Mouse (Mus musculus) lung, postnatal 10 days (tissue): ENCODE measurements around the gene Stfa2l1.
"Not testable (repeated sequence)": the region's sequence is repeated elsewhere in the genome, so short reads cannot be mapped to it uniquely, and the experiment has no call there.

ENCODE experiments used
- DNase-seq: peaks from one replicate; pipeline ENCODE4 v3.0.0; 2021

Gene Stfa2l1

DNA sequence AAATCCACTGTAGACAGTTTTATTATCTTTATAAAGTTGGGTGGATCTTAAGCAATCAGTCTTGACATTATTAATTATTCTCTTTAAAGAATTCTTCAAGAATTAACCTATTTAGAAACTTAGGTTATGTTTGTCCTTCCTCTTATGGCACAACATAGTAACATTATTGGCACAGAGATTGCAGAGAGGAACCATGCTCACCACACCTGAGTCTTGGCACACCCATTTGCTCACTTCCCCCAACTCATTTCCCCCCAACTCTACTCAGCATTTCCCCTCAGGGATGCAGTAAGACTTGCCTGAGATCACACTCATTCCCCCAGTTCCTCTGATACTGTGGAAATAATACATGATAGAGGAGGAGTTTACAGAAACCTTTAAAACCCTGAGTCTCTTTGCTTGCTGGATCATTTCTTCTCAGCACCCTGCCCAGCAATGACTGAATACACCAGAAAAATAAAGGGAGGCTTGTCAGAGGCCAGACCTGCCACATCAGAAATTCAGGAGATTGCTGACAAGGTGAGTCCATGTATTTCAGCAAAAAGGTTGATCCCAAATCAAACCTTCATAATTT, at the start of gene Stfa2l1:
Gene Stfa2l1 (plus strand): TSS at position 410 of the 574 bp plus-strand sequence.
- no peak for DNase-seq

DNA sequence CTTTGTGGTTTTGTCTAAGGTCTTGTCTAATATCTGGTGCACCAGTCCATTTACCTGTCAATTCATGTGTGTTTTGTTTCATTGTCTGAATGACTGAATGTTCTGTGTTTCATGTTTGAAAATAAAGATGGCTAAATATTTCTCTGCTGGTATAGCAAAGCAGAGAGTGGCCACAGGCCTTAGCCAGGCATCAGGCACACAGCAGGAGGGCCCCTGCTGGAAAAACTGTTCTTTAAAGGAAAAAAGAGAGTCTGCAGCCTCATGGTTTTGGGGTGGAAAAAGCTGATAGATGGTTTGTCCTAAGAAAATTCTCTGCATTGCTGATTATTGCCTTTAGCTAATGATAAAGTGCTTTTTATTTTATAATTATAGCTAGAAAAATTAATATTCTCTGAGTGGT, 45.1 kb upstream of the Stfa2l1 start:
- not testable (repeated sequence) for DNase-seq

DNA sequence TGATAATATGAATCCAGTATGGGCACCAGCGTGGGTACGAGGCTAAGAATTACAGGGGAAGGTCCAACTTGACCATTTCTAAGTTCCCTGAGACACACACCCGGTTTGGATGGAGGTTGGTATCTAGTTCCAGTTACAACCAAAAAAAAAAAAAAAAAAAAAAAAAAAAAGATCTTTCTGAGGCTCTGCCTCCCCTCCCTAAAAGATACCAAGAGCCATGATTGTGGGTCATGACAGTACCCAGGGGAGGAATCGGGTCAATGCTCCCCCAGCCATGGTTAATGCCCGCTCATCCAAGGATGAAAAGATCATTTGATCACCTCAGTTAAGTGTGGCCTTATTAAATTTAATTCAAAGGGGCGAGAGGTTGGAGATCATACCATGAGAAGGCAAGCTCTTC, 40.9 kb upstream of the Stfa2l1 start:
- DNase-seq: not testable (repeated sequence)

DNA sequence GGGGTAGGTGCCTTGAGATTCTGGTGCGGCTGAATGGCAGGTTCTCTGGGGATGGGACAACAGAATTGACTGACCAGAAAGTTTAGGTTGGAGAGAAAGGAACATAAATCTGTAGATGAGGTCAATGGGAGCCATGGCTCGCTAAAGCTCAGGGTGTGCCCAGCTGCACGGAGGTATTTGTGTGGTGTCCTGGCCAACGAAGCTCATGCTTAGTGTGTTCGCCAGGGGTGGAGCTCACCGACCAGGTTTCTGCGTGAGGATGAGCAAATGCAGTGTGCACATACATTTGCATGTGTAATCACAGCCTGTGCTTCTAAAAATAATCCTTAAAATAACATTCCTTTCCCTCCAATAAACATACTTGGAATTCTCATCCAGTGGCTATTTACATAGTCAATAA, 28.5 kb upstream of the Stfa2l1 start:
- DNase-seq: no peak

GRCm38 (mm10) chr16:36131141-36131540, 25.5 kb upstream of the Stfa2l1 start, which contains the start of gene Csta1:
Gene Csta1 (minus strand): TSS chr16:36131241.
- DNase-seq: no peak

- no peak for DNase-seq
Measured at GRCm38 (mm10) chr16:36138201-36138600, 18.4 kb upstream of the Stfa2l1 start.

GRCm38 (mm10) chr16:36167841-36168240, 11.2 kb downstream of the Stfa2l1 start:
- DNase-seq: not testable (repeated sequence)

DNA sequence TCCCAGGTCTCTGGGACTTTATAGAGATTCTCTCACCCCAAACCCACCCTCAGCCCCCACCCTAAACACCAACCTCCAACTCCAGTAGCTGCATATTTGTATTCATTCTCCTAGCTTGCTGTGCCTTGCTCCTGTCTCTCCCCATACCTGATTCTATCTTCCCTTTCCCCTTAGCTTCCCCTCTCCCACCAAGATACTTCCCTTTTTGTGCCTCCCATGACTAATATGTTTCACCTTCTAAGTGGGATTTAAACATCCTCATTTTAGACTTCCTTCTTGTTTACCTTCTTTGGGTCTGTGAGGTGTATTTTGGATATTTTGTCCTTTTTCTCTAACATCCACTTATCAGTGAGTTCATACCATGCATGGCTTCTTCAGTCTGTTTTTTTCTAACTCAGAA, 19.5 kb downstream of the Stfa2l1 start:
- DNase-seq: no peak

GRCm38 (mm10) chr16:36179910-36180309, 23.3 kb downstream of the Stfa2l1 start:
- DNase-seq: no peak

GRCm38 (mm10) chr16:36183912-36184311, 27.3 kb downstream of the Stfa2l1 start, which contains the start of gene Gm5483:
Gene Gm5483 (plus strand): TSS chr16:36184212.
- not testable (repeated sequence) for DNase-seq

- DNase-seq: no peak
Measured at GRCm38 (mm10) chr16:36199226-36199625, 42.6 kb downstream of the Stfa2l1 start.

DNA sequence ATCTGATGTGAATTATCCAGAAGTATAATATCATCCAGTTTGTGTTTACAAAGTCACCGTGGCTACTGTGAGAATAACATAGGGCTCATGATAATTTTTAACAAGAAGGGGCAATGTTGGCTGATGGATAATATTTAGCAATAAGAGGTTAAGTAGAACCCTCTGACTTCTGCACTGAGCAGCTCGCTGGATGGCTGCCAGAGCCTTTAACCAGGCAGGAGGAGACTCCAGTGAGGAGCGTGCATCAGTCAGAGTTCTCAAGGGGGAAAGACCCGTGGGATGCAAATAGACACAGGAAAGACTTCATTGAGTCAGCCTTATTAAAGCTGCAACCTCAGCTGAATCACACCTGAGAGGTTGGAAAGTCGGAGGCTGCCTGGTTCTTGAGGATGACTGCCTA, 47.2 kb downstream of the Stfa2l1 start:
- no peak for DNase-seq

DNA sequence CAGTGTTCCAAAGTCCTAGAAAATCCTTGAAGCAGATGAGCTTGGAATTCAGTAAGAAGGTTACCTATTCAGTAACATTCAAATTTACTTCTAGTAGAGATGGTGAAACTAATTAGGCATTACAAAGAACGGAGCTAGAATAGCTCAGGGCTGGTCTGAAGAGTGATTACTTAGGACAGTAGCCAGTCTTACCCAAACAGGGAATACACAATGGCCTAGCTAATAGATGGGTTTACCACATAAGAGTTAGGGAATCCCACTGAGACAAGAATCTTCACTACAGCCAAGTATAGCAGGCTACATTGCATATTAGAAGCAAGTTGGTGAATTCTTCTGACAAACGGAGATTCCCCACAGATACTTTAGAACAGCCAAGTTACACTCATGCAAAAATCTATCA, 49.1 kb downstream of the Stfa2l1 start:
- DNase-seq: not testable (repeated sequence)

DNA sequence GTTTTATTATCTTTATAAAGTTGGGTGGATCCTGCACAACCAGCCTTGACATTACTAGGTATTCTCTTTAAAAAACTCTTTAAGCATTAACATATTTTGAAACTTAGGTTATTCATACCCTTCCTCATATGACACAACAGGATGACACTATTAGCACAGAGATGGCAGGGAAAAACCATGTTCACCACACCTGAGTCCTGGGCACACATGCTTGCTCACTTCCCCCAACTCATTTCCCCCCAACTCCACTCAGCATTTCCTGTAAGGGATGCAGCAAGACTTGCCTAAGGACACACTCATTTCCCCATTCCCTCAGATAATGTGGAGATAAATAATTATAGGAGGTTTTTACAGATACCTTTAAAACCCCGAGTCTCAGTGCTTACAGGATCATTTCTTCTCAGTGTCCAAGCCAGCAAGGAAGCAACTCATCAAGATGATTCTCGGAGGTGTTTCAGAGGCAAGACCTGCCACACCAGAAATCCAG, 53.4 kb downstream of the Stfa2l1 start, which contains the start of gene Gm5416:
Gene Gm5416 (plus strand): TSS at position 437 of the 487 bp plus-strand sequence.
- no peak for DNase-seq
